Mouse (Mus musculus): ENCODE results near the gene Ptprz1. TPM values are rescaled to one million over a fixed set of nuclear protein-coding genes. Genes with fewer than 3 reads are reported as not detected.
"Not testable (repeated sequence)": the region's sequence is repeated elsewhere in the genome, so short reads cannot be mapped to it uniquely, and the experiment has no call there.

Ptprz1 gene
- polyA plus RNA-seq, 1 experiment from 2014 or later = 0.16 TPM

DNA sequence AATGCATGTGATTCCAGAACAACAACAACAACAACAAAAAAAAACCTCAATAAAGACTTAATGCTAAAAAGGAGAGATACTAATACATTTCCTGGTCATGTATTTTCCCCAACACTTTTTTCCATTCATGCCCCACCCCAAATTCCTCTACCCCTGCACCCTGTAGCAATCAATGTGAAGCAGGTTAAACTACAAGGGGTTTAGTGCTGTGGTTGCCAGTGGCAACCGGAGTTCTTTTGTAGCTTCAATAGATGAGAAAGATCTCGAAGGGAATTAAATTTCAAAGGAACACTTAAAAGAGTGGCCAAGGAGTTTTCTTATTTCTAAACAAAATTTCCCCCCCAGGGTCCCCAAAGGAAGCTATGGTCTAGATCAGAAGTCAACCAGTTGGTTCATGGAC is 200.8 kb downstream of the Ptprz1 start:
- no peak overlapping the region for H3K4me2 ChIP-seq
- H3K27me3 ChIP-seq (replicated peaks; ENCODE audit: control insufficient read depth, insufficient read depth, low read length) = no peaks in the 10 kb centered on the region
- no peak overlapping the region for H3K27ac ChIP-seq (ENCODE audit: low read depth, low read length)
- no peaks in the 10 kb centered on the region for H3K36me3 ChIP-seq (ENCODE audit: control insufficient read depth, insufficient read depth, low read length)
- H3K4me1 ChIP-seq (replicated peaks; ENCODE audit: control insufficient read depth, insufficient read depth, low read length) = no peaks in the 10 kb centered on the region
- ATAC-seq (replicated peaks; ENCODE audit: low FRiP score) = no peak
- no peaks in the 10 kb centered on the region for H3K9me3 ChIP-seq (ENCODE audit: control insufficient read depth, low read length)
- DNase-seq (ENCODE audit: low spot score) = no peak
- H3K9ac ChIP-seq (ENCODE audit: low read depth, low read length) = no peak overlapping the region
- no peak overlapping the region for H3K4me3 ChIP-seq (ENCODE audit: low read depth, low read length)
- 80% methylated on average over 2 of the region's 2 CpGs for WGBS

DNA sequence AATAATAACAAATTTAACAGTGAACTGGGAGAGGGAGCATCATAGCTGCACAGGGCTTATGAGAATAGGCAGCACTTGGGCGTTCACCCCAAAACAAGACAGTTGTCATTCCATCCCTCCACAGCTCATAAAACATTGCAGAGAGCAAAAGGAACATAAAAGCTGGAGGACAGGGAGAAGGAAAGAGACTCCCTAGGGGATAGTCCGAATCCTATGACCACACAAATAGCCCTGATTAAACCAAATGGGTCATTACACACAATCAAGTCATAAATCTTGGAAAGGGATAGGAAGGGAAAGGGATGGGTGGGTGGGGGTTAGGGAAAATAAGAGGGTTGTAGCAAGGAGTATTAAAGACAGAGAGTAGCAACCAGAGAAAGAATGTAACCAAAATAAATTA is 203.0 kb downstream of the Ptprz1 start:
- ATAC-seq (replicated peaks; ENCODE audit: low FRiP score) (no peak), DNase-seq (ENCODE audit: low spot score) (no peak)
- Histone ChIP-seq H3K4me3 (ENCODE audit: low read depth, low read length) (no peak overlapping the region), H3K4me2 (no peak overlapping the region), H3K27ac (ENCODE audit: low read depth, low read length) (no peak overlapping the region), H3K9ac (ENCODE audit: low read depth, low read length) (no peak overlapping the region), H3K36me3 (ENCODE audit: control insufficient read depth, insufficient read depth, low read length) (no peaks in the 10 kb centered on the region), H3K4me1 (replicated peaks; ENCODE audit: control insufficient read depth, insufficient read depth, low read length) (no peaks in the 10 kb centered on the region), H3K9me3 (ENCODE audit: control insufficient read depth, low read length) (no peaks in the 10 kb centered on the region), H3K27me3 (replicated peaks; ENCODE audit: control insufficient read depth, insufficient read depth, low read length) (no peaks in the 10 kb centered on the region)
- 61% methylated on average over 2 of the region's 2 CpGs for WGBS

DNA sequence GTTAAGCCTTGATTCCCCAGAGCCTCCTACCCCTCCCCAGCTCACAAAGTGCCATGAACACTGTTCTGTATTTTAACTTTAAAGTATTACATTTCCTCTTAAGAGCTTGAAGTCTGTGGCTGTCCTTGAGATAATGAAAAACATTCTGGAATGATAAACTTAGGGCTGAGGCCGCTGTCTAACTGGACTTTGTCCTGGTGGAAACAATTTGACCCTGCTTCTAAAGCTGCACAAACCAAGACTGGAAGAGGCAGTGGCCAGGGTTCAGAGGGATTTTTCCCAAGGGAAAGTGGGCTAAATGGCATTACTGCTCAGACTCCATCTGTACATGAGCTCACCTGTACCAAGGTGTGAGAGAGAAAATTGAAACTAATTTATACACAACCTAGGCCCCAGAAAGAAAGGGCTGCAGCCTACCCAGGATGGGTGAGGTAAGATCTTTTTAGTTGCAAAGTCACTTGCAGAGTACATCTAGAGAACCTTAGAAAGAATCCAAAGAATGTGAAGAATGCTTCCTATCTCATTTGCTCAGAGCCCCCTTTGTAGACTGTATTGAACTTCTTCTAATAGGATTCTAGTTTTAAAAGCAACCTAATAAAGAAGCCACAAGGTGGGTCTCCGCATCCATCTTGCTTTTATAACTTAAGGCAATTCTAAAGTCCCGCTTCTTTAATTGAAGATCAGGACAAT is 204.8 kb downstream of the Ptprz1 start:
- Histone ChIP-seq H3K36me3 (ENCODE audit: control insufficient read depth, insufficient read depth, low read length) (no peaks in the 10 kb centered on the region), H3K27ac (ENCODE audit: low read depth, low read length) (no peak overlapping the region), H3K9me3 (ENCODE audit: control insufficient read depth, low read length) (no peaks in the 10 kb centered on the region), H3K27me3 (replicated peaks; ENCODE audit: control insufficient read depth, insufficient read depth, low read length) (no peaks in the 10 kb centered on the region), H3K4me1 (replicated peaks; ENCODE audit: control insufficient read depth, insufficient read depth, low read length) (no peaks in the 10 kb centered on the region), H3K4me2 (no peak overlapping the region), H3K9ac (ENCODE audit: low read depth, low read length) (no peak overlapping the region), H3K4me3 (ENCODE audit: low read depth, low read length) (no peak overlapping the region)
- ATAC-seq (replicated peaks; ENCODE audit: low FRiP score) (no peak), DNase-seq (ENCODE audit: low spot score) (no peak)
- 66% methylated on average over 3 of the region's 3 CpGs for WGBS

DNA sequence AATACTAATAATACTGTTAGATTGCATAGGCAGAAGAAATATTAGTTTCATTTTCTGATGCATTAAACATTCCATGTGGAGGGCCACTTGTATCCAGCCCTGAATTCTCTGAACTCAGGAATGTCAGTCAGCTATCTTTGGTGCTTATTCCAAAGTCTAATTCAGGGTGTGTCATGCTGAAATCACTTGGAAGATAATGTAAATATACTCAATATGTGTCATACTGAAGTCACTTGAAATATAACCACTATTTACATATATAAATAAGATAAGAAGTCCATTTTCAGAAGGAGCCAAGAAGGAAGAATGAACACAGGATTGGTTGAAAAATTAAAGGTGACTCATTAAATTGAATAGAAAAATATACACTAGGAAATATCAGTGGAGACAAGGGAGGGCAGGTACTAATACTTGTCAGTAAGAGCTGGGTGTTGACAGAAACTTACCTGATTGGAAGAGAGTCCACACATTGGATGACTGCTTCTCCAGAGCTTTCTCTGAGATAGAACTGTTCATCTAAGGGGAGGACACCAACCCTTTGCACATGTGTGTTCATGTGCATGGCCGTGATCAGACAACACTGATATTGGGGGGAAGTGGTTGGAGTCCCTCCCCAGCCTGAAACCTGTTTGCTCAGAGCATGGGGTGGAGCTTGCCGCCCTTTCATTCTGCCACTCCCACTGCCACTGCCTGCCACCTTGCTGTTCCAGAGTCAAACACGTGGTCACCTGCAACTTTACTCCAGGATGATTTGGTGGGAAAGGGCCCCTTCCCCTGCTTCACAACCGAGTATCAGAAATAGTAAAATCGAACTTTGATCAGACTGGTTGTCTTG is 209.5 kb downstream of the Ptprz1 start:
- Histone ChIP-seq H3K36me3 (ENCODE audit: control insufficient read depth, insufficient read depth, low read length) (no peaks in the 10 kb centered on the region), H3K4me2 (no peak overlapping the region), H3K27me3 (replicated peaks; ENCODE audit: control insufficient read depth, insufficient read depth, low read length) (no peaks in the 10 kb centered on the region), H3K9ac (ENCODE audit: low read depth, low read length) (no peak overlapping the region), H3K9me3 (ENCODE audit: control insufficient read depth, low read length) (no peaks in the 10 kb centered on the region), H3K27ac (ENCODE audit: low read depth, low read length) (no peak overlapping the region), H3K4me1 (replicated peaks; ENCODE audit: control insufficient read depth, insufficient read depth, low read length) (no peaks in the 10 kb centered on the region), H3K4me3 (ENCODE audit: low read depth, low read length) (no peak overlapping the region)
- ATAC-seq (replicated peaks; ENCODE audit: low FRiP score) (no peak), DNase-seq (ENCODE audit: low spot score) (no peak)
- WGBS = 85% methylated on average over 5 of the region's 5 CpGs

DNA sequence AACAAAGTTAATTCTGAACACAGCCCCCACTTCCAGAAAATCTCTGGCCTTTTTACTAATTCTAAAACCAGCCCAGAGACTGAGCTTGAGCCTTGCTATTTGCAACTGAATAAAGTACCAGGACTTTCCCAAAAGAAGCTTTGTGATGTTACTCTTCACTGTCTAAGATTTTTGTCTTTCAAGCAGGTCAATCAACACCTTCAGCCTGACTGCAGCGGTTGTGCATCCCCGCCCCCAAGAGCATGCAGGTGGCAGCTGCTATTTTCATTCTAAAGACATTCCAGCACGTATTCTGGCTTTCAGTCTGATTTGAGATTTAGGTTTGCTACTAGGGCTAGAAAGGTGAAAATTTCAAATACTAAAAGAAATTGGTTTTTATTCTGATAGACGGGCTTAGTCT is 214.0 kb downstream of the Ptprz1 start:
- 79% methylated on average over 4 of the region's 4 CpGs for WGBS
- not testable (repeated sequence) for DNase-seq (ENCODE audit: low spot score); H3K27me3 ChIP-seq (replicated peaks; ENCODE audit: control insufficient read depth, insufficient read depth, low read length); H3K9me3 ChIP-seq (ENCODE audit: control insufficient read depth, low read length); H3K27ac ChIP-seq (ENCODE audit: low read depth, low read length); H3K4me3 ChIP-seq (ENCODE audit: low read depth, low read length); H3K9ac ChIP-seq (ENCODE audit: low read depth, low read length); H3K36me3 ChIP-seq (ENCODE audit: control insufficient read depth, insufficient read depth, low read length); ATAC-seq (replicated peaks; ENCODE audit: low FRiP score); H3K4me2 ChIP-seq; H3K4me1 ChIP-seq (replicated peaks; ENCODE audit: control insufficient read depth, insufficient read depth, low read length)

DNA sequence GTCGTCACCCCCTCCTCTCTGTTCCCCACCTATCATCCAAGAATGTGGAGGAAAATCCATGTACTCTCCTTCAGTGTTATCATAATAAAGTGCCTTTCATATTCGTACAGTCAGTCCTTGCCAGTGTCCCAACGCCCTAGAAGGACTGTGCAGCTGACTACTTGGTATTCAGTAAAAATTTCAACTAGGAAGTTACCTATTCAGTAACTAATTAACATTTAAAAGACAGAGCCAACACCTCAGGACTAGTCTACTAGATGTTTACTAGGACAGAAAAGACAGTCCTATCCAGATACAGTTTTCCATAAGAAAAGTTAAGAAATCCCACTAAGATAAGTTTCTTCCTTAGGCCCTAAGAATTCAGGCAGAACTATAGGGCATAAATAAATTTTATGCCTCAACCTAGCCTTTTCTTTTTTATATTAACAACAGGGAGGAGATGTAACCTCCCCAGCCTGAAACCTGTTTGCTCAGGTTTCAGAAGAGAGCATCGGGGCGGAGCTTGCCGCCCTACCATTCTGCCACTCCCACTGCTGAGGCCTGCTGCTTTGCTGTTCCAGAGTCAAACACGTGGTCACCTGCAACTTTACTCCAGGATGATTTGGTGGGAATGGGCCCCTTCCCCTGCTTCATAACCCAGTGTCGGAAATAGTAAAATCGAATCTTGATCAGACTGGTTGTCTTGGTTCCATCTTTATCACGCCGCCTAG is 215.2 kb downstream of the Ptprz1 start:
- WGBS = 87% methylated on average over 11 of the region's 11 CpGs
- H3K9me3 ChIP-seq (ENCODE audit: control insufficient read depth, low read length); ATAC-seq (replicated peaks; ENCODE audit: low FRiP score); DNase-seq (ENCODE audit: low spot score); H3K9ac ChIP-seq (ENCODE audit: low read depth, low read length); H3K4me1 ChIP-seq (replicated peaks; ENCODE audit: control insufficient read depth, insufficient read depth, low read length); H3K36me3 ChIP-seq (ENCODE audit: control insufficient read depth, insufficient read depth, low read length); H3K4me2 ChIP-seq; H3K27me3 ChIP-seq (replicated peaks; ENCODE audit: control insufficient read depth, insufficient read depth, low read length); H3K4me3 ChIP-seq (ENCODE audit: low read depth, low read length); H3K27ac ChIP-seq (ENCODE audit: low read depth, low read length): not testable (repeated sequence)

All from liver, embryonic 11.5 days (tissue).